ENCODE assay signal across 9 mouse cellular contexts in genomic region chr9:54614182-54614850, GRCm38 (mm10). TPM values are rescaled to one million over a fixed set of nuclear protein-coding genes. Genes with fewer than 3 reads are reported as not detected.
DNase-seq lines count a peak whose midpoint lies in the region; ATAC-seq and TF ChIP-seq lines count a peak whose summit lies in the region.
"Had no signal": no experiment of that assay in that cellular context is flagged by ENCODE, and none has a peak within 500 bp of the region (broad histone marks: within the 10 kb centered on the region; RNA-seq: fewer than 3 reads in every experiment).

No protein-coding gene starts in this region.

- H3K4me1 ChIP-seq in kidney, embryonic 15.5 days: no peaks in the 10 kb centered on the region
- peaks cover 0 to 5% of the 10 kb centered on the region in 2 experiments; a peak in 1 of 4 replicates for H3K4me1 ChIP-seq in ES-E14 (ENCODE audit: control insufficient read depth in 2 of 2, insufficient read depth in 2 of 2, low read length in 2 of 2, poor library complexity in 1 of 2)
- H3K4me1 ChIP-seq in hindbrain, embryonic 14.5 days (replicated peaks; ENCODE audit: control insufficient read depth, insufficient read depth, low read length): no peaks in the 10 kb centered on the region
- no peaks in the 10 kb centered on the region; the same call in 1 of the 2 replicates for H3K4me1 ChIP-seq in liver, embryonic 11.5 days (replicated peaks; ENCODE audit: control insufficient read depth, insufficient read depth, low read length)
- H3K4me1 ChIP-seq: embryonic facial prominence, embryonic 12.5 days had no signal

- H3K9ac ChIP-seq in kidney, embryonic 15.5 days: no peak overlapping the region
- H3K9ac ChIP-seq in ES-E14 (ENCODE audit: insufficient read depth, low read depth, low read length, poor library complexity, severe bottlenecking): 0 out of 2 replicates have a peak overlapping the region, but pooled peaks have one; percentile 6
- no peak overlapping the region for H3K9ac ChIP-seq in hindbrain, embryonic 14.5 days
- no peak overlapping the region for H3K9ac ChIP-seq in liver, embryonic 11.5 days (ENCODE audit: low read depth, low read length)
- H3K9ac ChIP-seq: embryonic facial prominence, embryonic 12.5 days had no signal

- 65% methylated on average over 13 of the region's 13 CpGs for WGBS in kidney, embryonic 15.5 days
- WGBS in hindbrain, embryonic 14.5 days: 78% methylated on average over 13 of the region's 13 CpGs
- 46% methylated on average over 13 of the region's 13 CpGs for WGBS in liver, embryonic 11.5 days

- no peak overlapping the region for H3K27ac ChIP-seq in kidney, embryonic 15.5 days
- no peak overlapping the region for H3K27ac ChIP-seq in ES-E14 (ENCODE audit: insufficient read depth, low read depth, low read length, poor library complexity, severe bottlenecking)
- no peak overlapping the region for H3K27ac ChIP-seq in hindbrain, embryonic 14.5 days
- no peak overlapping the region for H3K27ac ChIP-seq in liver, embryonic 11.5 days (ENCODE audit: low read depth, low read length)
- H3K27ac ChIP-seq: embryonic facial prominence, embryonic 12.5 days had no signal

- in situ Hi-C loops in ES-E14 (cut with MboI; ENCODE audit: low sequenced_read_pairs in 2 of 2, unreplicated experiment in 2 of 2): no loop called here

- H3K36me3 ChIP-seq in kidney, embryonic 15.5 days: no peaks in the 10 kb centered on the region
- H3K36me3 ChIP-seq in ES-E14 (ENCODE audit: control insufficient read depth, insufficient read depth, low read length, poor library complexity, severe bottlenecking): no peaks in the 10 kb centered on the region
- H3K36me3 ChIP-seq in hindbrain, embryonic 14.5 days (replicated peaks; ENCODE audit: control insufficient read depth, insufficient read depth): no peaks in the 10 kb centered on the region
- no peaks in the 10 kb centered on the region for H3K36me3 ChIP-seq in liver, embryonic 11.5 days (ENCODE audit: control insufficient read depth, insufficient read depth, low read length)
- H3K36me3 ChIP-seq: embryonic facial prominence, embryonic 12.5 days had no signal

- no peak for ATAC-seq in kidney, embryonic 15.5 days (replicated peaks; ENCODE audit: low FRiP score)
- ATAC-seq in hindbrain, embryonic 14.5 days (ENCODE audit: low FRiP score): 0 out of 2 replicates have a peak, but pooled peaks have one; percentile 69
- ATAC-seq in liver, embryonic 11.5 days (replicated peaks; ENCODE audit: low FRiP score): peak; percentile 60

- no peaks in the 10 kb centered on the region for H3K9me3 ChIP-seq in kidney, embryonic 15.5 days (replicated peaks)
- no peaks in the 10 kb centered on the region for H3K9me3 ChIP-seq in ES-E14 (ENCODE audit: control insufficient read depth, insufficient read depth, low read depth, low read length)
- no peaks in the 10 kb centered on the region for H3K9me3 ChIP-seq in hindbrain, embryonic 14.5 days (ENCODE audit: control insufficient read depth, low read length)
- H3K9me3 ChIP-seq in liver, embryonic 11.5 days (ENCODE audit: control insufficient read depth, low read length): no peaks in the 10 kb centered on the region
- H3K9me3 ChIP-seq: embryonic facial prominence, embryonic 12.5 days had no signal

- no peaks in the 10 kb centered on the region for H3K27me3 ChIP-seq in kidney, embryonic 15.5 days
- no peaks in the 10 kb centered on the region for H3K27me3 ChIP-seq in hindbrain, embryonic 14.5 days (ENCODE audit: control insufficient read depth, insufficient read depth, low read length)
- no peaks in the 10 kb centered on the region for H3K27me3 ChIP-seq in liver, embryonic 11.5 days (replicated peaks; ENCODE audit: control insufficient read depth, insufficient read depth, low read length)
- H3K27me3 ChIP-seq: embryonic facial prominence, embryonic 12.5 days had no signal

- peak; percentile 15 for DNase-seq in kidney, adult 18-20 months
- DNase-seq in ES-E14 (ENCODE audit: low read depth, low spot score): peak; percentile 49
- DNase-seq in cerebellum, postnatal 10 days: peak; percentile 59 to 87
- DNase-seq in hindbrain, embryonic 14.5 days (ENCODE audit: low spot score): peak; percentile 86
- peak; percentile 35 for DNase-seq in liver, embryonic 11.5 days (ENCODE audit: low spot score)
- DNase-seq in neural tube, embryonic 10.5 days (ENCODE audit: extremely low spot score, low spot score): peak; percentile 15
- no peak for DNase-seq in spleen, adult 18-20 months

- H3K4me3 ChIP-seq in kidney, embryonic 15.5 days (replicated peaks): no peak overlapping the region
- no peak overlapping the region for H3K4me3 ChIP-seq in ES-E14 (ENCODE audit: insufficient read depth in 1 of 2, low read depth in 1 of 2, low read length in 2 of 2, poor library complexity in 1 of 2, severe bottlenecking in 1 of 2)
- no peak overlapping the region for H3K4me3 ChIP-seq in hindbrain, embryonic 14.5 days (replicated peaks; ENCODE audit: low read length)
- H3K4me3 ChIP-seq in liver, embryonic 11.5 days (ENCODE audit: low read depth, low read length): no peak overlapping the region
- H3K4me3 ChIP-seq: embryonic facial prominence, embryonic 12.5 days had no signal

- H3K4me2 ChIP-seq in kidney, embryonic 15.5 days: no peak overlapping the region
- no peak overlapping the region for H3K4me2 ChIP-seq in hindbrain, embryonic 14.5 days (replicated peaks)
- H3K4me2 ChIP-seq in liver, embryonic 11.5 days: peak overlapping the region; percentile 20; the same call in 1 of the 2 replicates
- H3K4me2 ChIP-seq: embryonic facial prominence, embryonic 12.5 days had no signal

TF ChIP-seq in ES-E14, 5 proteins besides CTCF, POLR2A, EP300 and RAD21:
- TF ChIP-seq CHD2 (IDR thresholded peaks at IDR 0.05; ENCODE audit: low read depth, low read length) (no peak), ZC3H11A (IDR thresholded peaks at IDR 0.05; ENCODE audit: borderline replicate concordance, low read depth, low read length) (no peak), HCFC1 (IDR thresholded peaks at IDR 0.05; ENCODE audit: borderline replicate concordance, insufficient read depth, low read length) (no peak), MAFK (IDR thresholded peaks at IDR 0.05; ENCODE audit: insufficient read depth, low read depth, low read length) (no peak), ZNF384 (IDR thresholded peaks at IDR 0.05; ENCODE audit: low read depth, low read length) (no peak)

RNA-seq across cellular contexts. Expression of gene Idh3a, which starts 28.2 kb away (rescaled TPM):
- polyA plus RNA-seq in kidney, embryonic 15.5 days (2015; fragmentation: Nextera tagmentation; extraction: Ambion mirVana): 139 and 158 TPM in 2 replicates
- 58.2 and 79.2 TPM in 2 replicates for total RNA-seq in ES-E14 (2012; rRNA removed)
- polyA plus RNA-seq in hindbrain, embryonic 14.5 days (2014; fragmentation: Nextera tagmentation; extraction: Ambion mirVana): 166 and 198 TPM in 2 replicates
- 234 and 244 TPM in 2 replicates for polyA plus RNA-seq in liver, embryonic 11.5 days (2014; fragmentation: Nextera tagmentation; extraction: Ambion mirVana)

RNA-seq across cellular contexts. Expression of gene Acsbg1, which starts 47.4 kb away (rescaled TPM):
- 2.1 and 4.6 TPM in 2 replicates for polyA plus RNA-seq in kidney, embryonic 15.5 days (2015; fragmentation: Nextera tagmentation; extraction: Ambion mirVana)
- total RNA-seq in ES-E14 (2012; rRNA removed): 1.1 and 2.7 TPM in 2 replicates
- polyA plus RNA-seq in hindbrain, embryonic 14.5 days (2014; fragmentation: Nextera tagmentation; extraction: Ambion mirVana): 32.4 and 38.9 TPM in 2 replicates
- polyA plus RNA-seq in liver, embryonic 11.5 days (2014; fragmentation: Nextera tagmentation; extraction: Ambion mirVana): 0.11 and 0.18 TPM in 2 replicates

RNA-seq across cellular contexts. Expression of gene Cib2, which starts 54.3 kb away (rescaled TPM):
- polyA plus RNA-seq in kidney, embryonic 15.5 days (2015; fragmentation: Nextera tagmentation; extraction: Ambion mirVana): 15.9 and 17.4 TPM in 2 replicates
- 1.0 and 1.4 TPM in 2 replicates for total RNA-seq in ES-E14 (2012; rRNA removed)
- polyA plus RNA-seq in hindbrain, embryonic 14.5 days (2014; fragmentation: Nextera tagmentation; extraction: Ambion mirVana): 67.3 and 69.4 TPM in 2 replicates
- polyA plus RNA-seq in liver, embryonic 11.5 days (2014; fragmentation: Nextera tagmentation; extraction: Ambion mirVana): 4.6 and 5.3 TPM in 2 replicates

Comparison
In these comparisons a context has a peak if more than half of its experiments do, and no peak if none do; other contexts are left out.
1. DNase-seq: peak in kidney, adult 18-20 months (single experiment), ES-E14 (single experiment), cerebellum, postnatal 10 days (2 of 2), hindbrain, embryonic 14.5 days (single experiment), liver, embryonic 11.5 days (single experiment) and neural tube, embryonic 10.5 days (single experiment); none in spleen, adult 18-20 months (0 of 2).